Mouse (Mus musculus): Measurements from ENCODE around the gene Tspan11. TPM values are rescaled to one million over a fixed set of nuclear protein-coding genes. Genes with fewer than 3 reads are reported as not detected.

The Tspan11 gene
- polyA plus RNA-seq, 1 experiment from 2014 or later = 17.9 TPM

DNA sequence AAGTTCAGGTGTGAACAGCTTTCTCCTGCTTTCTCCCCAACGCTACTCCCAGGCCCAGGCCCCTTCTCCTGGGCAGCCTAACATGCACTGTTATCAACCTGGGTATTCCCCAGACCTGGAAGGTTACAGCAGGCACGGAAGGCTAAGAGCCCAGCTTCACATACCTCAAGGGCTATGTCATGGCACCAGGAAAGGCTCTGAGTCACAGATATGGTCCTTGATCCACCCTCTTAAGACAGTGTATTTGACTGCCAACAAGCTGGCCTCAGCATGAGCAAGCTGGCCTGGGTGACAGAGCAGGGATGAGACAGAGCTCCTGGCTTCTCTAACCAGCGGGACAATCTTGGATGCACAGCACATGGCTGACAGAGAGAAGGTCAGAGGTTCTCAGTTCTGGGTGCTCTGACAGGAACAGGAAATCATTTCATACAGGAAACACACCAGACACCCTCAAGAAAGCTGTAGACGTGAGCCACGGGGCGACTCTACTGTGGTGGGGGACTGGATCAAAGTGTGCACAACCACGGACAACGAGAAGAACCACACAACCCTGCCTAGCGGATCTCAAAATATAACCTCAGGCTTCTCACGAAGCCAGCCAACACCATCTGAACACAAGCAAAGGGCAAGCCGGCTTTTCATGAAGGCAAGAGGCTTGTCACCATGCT, 104.3 kb downstream of the Tspan11 start:
- H3K27ac ChIP-seq (ENCODE audit: low read depth, low read length) = no peak overlapping the region
- ATAC-seq (ENCODE audit: low FRiP score) (no peak), DNase-seq (ENCODE audit: low spot score) (no peak)
- H3K36me3 ChIP-seq (ENCODE audit: control insufficient read depth, insufficient read depth, low read length) = no peaks in the 10 kb centered on the region
- no peaks in the 10 kb centered on the region for H3K9me3 ChIP-seq (ENCODE audit: control insufficient read depth, low read length)
- 91% methylated on average over 11 of the region's 11 CpGs for WGBS
- H3K9ac ChIP-seq (ENCODE audit: low read depth, low read length) = no peak overlapping the region
- no peaks in the 10 kb centered on the region for H3K27me3 ChIP-seq (ENCODE audit: control insufficient read depth, insufficient read depth, low read length)
- H3K4me1 ChIP-seq (replicated peaks; ENCODE audit: control insufficient read depth, insufficient read depth, low read length) = no peaks in the 10 kb centered on the region
- no peak overlapping the region for H3K4me3 ChIP-seq (ENCODE audit: low read depth, low read length)
- H3K4me2 ChIP-seq (replicated peaks; ENCODE audit: low read depth, low read length) = no peak overlapping the region

GRCm38 (mm10) chr6:127992993-127993392, 105.6 kb downstream of the Tspan11 start:
- DNase-seq (ENCODE audit: low spot score) (no peak), ATAC-seq (ENCODE audit: low FRiP score) (no peak)
- no peaks in the 10 kb centered on the region for H3K9me3 ChIP-seq (ENCODE audit: control insufficient read depth, low read length)
- no peak overlapping the region for H3K27ac ChIP-seq (ENCODE audit: low read depth, low read length)
- H3K27me3 ChIP-seq (ENCODE audit: control insufficient read depth, insufficient read depth, low read length) = no peaks in the 10 kb centered on the region
- no peak overlapping the region for H3K9ac ChIP-seq (ENCODE audit: low read depth, low read length)
- no peaks in the 10 kb centered on the region for H3K36me3 ChIP-seq (ENCODE audit: control insufficient read depth, insufficient read depth, low read length)
- H3K4me3 ChIP-seq (ENCODE audit: low read depth, low read length) = no peak overlapping the region
- no peaks in the 10 kb centered on the region for H3K4me1 ChIP-seq (replicated peaks; ENCODE audit: control insufficient read depth, insufficient read depth, low read length)
- WGBS = 86% methylated on average over 8 of the region's 8 CpGs
- H3K4me2 ChIP-seq (replicated peaks; ENCODE audit: low read depth, low read length) = no peak overlapping the region

DNA sequence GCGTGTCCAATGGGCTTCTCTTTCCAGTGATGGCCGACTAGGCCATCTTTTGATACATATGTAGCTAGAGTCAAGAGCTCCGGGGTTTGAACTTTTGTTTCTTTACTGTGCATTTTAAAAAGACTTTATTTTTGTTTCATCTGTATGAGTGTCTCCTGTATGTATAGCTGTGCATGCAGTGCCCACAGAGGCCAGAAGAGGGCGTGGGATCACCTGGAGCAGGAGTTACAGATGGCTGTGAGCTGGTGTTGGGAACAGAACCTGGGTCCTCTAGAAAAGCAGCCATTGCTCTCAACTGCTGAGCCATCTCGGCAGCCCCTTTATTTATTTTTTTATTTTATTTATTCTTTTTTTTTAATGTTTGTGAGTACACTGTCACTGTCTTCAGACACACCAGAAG, 109.5 kb downstream of the Tspan11 start:
- 81% methylated on average over 4 of the region's 5 CpGs for WGBS
- Histone ChIP-seq H3K27me3 (ENCODE audit: control insufficient read depth, insufficient read depth, low read length) (no peaks in the 10 kb centered on the region), H3K4me1 (replicated peaks; ENCODE audit: control insufficient read depth, insufficient read depth, low read length) (0 out of 2 replicates have a peak, but pooled peaks cover under 1% of the 10 kb centered on the region), H3K36me3 (ENCODE audit: control insufficient read depth, insufficient read depth, low read length) (no peaks in the 10 kb centered on the region), H3K4me2 (replicated peaks; ENCODE audit: low read depth, low read length) (no peak overlapping the region), H3K27ac (ENCODE audit: low read depth, low read length) (no peak overlapping the region), H3K9me3 (ENCODE audit: control insufficient read depth, low read length) (no peaks in the 10 kb centered on the region), H3K4me3 (ENCODE audit: low read depth, low read length) (no peak overlapping the region), H3K9ac (ENCODE audit: low read depth, low read length) (no peak overlapping the region)
- DNase-seq (ENCODE audit: low spot score) (no peak), ATAC-seq (ENCODE audit: low FRiP score) (no peak)

DNA sequence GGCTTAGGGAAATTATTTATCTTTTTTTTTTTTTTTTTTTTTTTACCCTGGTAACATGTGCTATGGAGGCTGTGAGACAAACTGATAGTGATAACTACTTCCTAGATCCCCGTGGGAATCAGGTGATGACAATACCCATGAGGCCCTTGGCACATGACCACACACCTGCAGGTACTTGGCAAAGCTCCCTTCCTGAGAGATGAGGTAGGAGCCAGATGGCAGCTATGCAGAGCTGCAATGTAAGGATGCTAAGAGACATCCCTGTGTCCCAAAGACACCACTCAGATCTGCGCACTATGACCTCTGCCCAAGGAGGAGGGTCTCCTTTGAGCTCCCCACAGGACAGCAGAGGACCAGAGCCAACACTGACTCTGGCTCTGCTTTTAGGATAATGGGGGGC, 111.7 kb downstream of the Tspan11 start:
- Histone ChIP-seq H3K36me3 (ENCODE audit: control insufficient read depth, insufficient read depth, low read length) (no peaks in the 10 kb centered on the region), H3K9ac (ENCODE audit: low read depth, low read length) (no peak overlapping the region), H3K4me2 (replicated peaks; ENCODE audit: low read depth, low read length) (no peak overlapping the region), H3K4me3 (ENCODE audit: low read depth, low read length) (no peak overlapping the region), H3K4me1 (replicated peaks; ENCODE audit: control insufficient read depth, insufficient read depth, low read length) (0 out of 2 replicates have a peak, but pooled peaks cover 2% of the 10 kb centered on the region), H3K27me3 (ENCODE audit: control insufficient read depth, insufficient read depth, low read length) (no peaks in the 10 kb centered on the region), H3K9me3 (ENCODE audit: control insufficient read depth, low read length) (no peaks in the 10 kb centered on the region), H3K27ac (ENCODE audit: low read depth, low read length) (no peak overlapping the region)
- no peak for ATAC-seq (ENCODE audit: low FRiP score)
- 98% methylated on average over 2 of the region's 2 CpGs for WGBS
- no peak for DNase-seq (ENCODE audit: low spot score)

GRCm38 (mm10) chr6:128000777-128001176, 113.4 kb downstream of the Tspan11 start:
- H3K9ac ChIP-seq (ENCODE audit: low read depth, low read length) = no peak overlapping the region
- no peaks in the 10 kb centered on the region for H3K9me3 ChIP-seq (ENCODE audit: control insufficient read depth, low read length)
- H3K4me1 ChIP-seq (replicated peaks; ENCODE audit: control insufficient read depth, insufficient read depth, low read length) = 0 out of 2 replicates have a peak, but pooled peaks cover 2% of the 10 kb centered on the region
- WGBS = 78% methylated on average over 3 of the region's 3 CpGs
- no peaks in the 10 kb centered on the region for H3K36me3 ChIP-seq (ENCODE audit: control insufficient read depth, insufficient read depth, low read length)
- no peak for DNase-seq (ENCODE audit: low spot score)
- no peaks in the 10 kb centered on the region for H3K27me3 ChIP-seq (ENCODE audit: control insufficient read depth, insufficient read depth, low read length)
- no peak overlapping the region for H3K27ac ChIP-seq (ENCODE audit: low read depth, low read length)
- ATAC-seq (ENCODE audit: low FRiP score) = no peak
- H3K4me3 ChIP-seq (ENCODE audit: low read depth, low read length) = no peak overlapping the region
- H3K4me2 ChIP-seq (replicated peaks; ENCODE audit: low read depth, low read length) = no peak overlapping the region

DNA sequence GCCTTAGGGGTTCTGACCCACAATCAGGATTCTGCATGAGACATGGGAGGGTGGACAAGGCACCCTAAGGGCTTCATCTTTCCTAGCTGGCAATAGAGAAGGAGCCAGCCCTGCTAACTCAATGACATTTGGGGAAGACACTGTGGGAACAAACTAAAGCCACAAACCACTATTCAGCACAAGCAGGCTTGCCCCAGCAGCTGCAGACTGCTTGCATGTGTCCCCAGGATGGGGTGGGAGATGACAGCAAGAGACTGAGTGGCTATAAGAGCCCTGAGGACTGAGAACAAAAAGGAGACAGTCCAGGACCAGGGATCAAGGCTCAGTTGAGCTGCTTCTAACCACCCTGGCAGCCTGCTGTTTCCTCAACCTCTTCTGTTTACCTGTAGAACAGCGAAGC, 114.2 kb downstream of the Tspan11 start:
- Histone ChIP-seq H3K9ac (ENCODE audit: low read depth, low read length) (no peak overlapping the region), H3K9me3 (ENCODE audit: control insufficient read depth, low read length) (no peaks in the 10 kb centered on the region), H3K4me3 (ENCODE audit: low read depth, low read length) (no peak overlapping the region), H3K27ac (ENCODE audit: low read depth, low read length) (no peak overlapping the region), H3K27me3 (ENCODE audit: control insufficient read depth, insufficient read depth, low read length) (no peaks in the 10 kb centered on the region), H3K4me1 (replicated peaks; ENCODE audit: control insufficient read depth, insufficient read depth, low read length) (0 out of 2 replicates have a peak, but pooled peaks cover 4% of the 10 kb centered on the region), H3K36me3 (ENCODE audit: control insufficient read depth, insufficient read depth, low read length) (no peaks in the 10 kb centered on the region), H3K4me2 (replicated peaks; ENCODE audit: low read depth, low read length) (no peak overlapping the region)
- ATAC-seq (ENCODE audit: low FRiP score) (no peak), DNase-seq (ENCODE audit: low spot score) (no peak)
- WGBS = 41% methylated on average over 1 of the region's 1 CpGs

- Histone ChIP-seq H3K9me3 (ENCODE audit: control insufficient read depth, low read length) (no peaks in the 10 kb centered on the region), H3K4me3 (ENCODE audit: low read depth, low read length) (no peak overlapping the region), H3K36me3 (ENCODE audit: control insufficient read depth, insufficient read depth, low read length) (no peaks in the 10 kb centered on the region), H3K27ac (ENCODE audit: low read depth, low read length) (no peak overlapping the region), H3K27me3 (ENCODE audit: control insufficient read depth, insufficient read depth, low read length) (no peaks in the 10 kb centered on the region), H3K9ac (ENCODE audit: low read depth, low read length) (no peak overlapping the region), H3K4me1 (replicated peaks; ENCODE audit: control insufficient read depth, insufficient read depth, low read length) (0 out of 2 replicates have a peak, but pooled peaks cover 4% of the 10 kb centered on the region), H3K4me2 (replicated peaks; ENCODE audit: low read depth, low read length) (no peak overlapping the region)
- DNase-seq (ENCODE audit: low spot score) (no peak), ATAC-seq (ENCODE audit: low FRiP score) (no peak)
- 67% methylated on average over 10 of the region's 10 CpGs for WGBS
Measured at GRCm38 (mm10) chr6:128002104-128002503, 114.7 kb downstream of the Tspan11 start.

GRCm38 (mm10) chr6:128002667-128003066, 115.3 kb downstream of the Tspan11 start:
- H3K4me3 ChIP-seq (ENCODE audit: low read depth, low read length) = no peak overlapping the region
- H3K4me1 ChIP-seq (replicated peaks; ENCODE audit: control insufficient read depth, insufficient read depth, low read length) = 0 out of 2 replicates have a peak, but pooled peaks cover 4% of the 10 kb centered on the region
- H3K4me2 ChIP-seq (replicated peaks; ENCODE audit: low read depth, low read length) = no peak overlapping the region
- no peak overlapping the region for H3K27ac ChIP-seq (ENCODE audit: low read depth, low read length)
- H3K9ac ChIP-seq (ENCODE audit: low read depth, low read length) = no peak overlapping the region
- 87% methylated on average over 4 of the region's 4 CpGs for WGBS
- DNase-seq (ENCODE audit: low spot score) (no peak), ATAC-seq (ENCODE audit: low FRiP score) (no peak)
- H3K27me3 ChIP-seq (ENCODE audit: control insufficient read depth, insufficient read depth, low read length) = no peaks in the 10 kb centered on the region
- H3K36me3 ChIP-seq (ENCODE audit: control insufficient read depth, insufficient read depth, low read length) = no peaks in the 10 kb centered on the region
- H3K9me3 ChIP-seq (ENCODE audit: control insufficient read depth, low read length) = no peaks in the 10 kb centered on the region

- Histone ChIP-seq H3K9ac (ENCODE audit: low read depth, low read length) (no peak overlapping the region), H3K36me3 (ENCODE audit: control insufficient read depth, insufficient read depth, low read length) (no peaks in the 10 kb centered on the region), H3K4me1 (replicated peaks; ENCODE audit: control insufficient read depth, insufficient read depth, low read length) (0 out of 2 replicates have a peak, but pooled peaks cover 4% of the 10 kb centered on the region), H3K27ac (ENCODE audit: low read depth, low read length) (no peak overlapping the region), H3K9me3 (ENCODE audit: control insufficient read depth, low read length) (no peaks in the 10 kb centered on the region), H3K27me3 (ENCODE audit: control insufficient read depth, insufficient read depth, low read length) (no peaks in the 10 kb centered on the region), H3K4me3 (ENCODE audit: low read depth, low read length) (no peak overlapping the region), H3K4me2 (replicated peaks; ENCODE audit: low read depth, low read length) (no peak overlapping the region)
- WGBS = 71% methylated on average over 5 of the region's 5 CpGs
- DNase-seq (ENCODE audit: low spot score) (no peak), ATAC-seq (ENCODE audit: low FRiP score) (no peak)
Measured at GRCm38 (mm10) chr6:128003542-128003941, 116.2 kb downstream of the Tspan11 start.

Data from hindbrain, embryonic 11.5 days (tissue).